Mouse (Mus musculus): Measurements from ENCODE around the gene Arfrp1. TPM values are rescaled to one million over a fixed set of nuclear protein-coding genes. Genes with fewer than 3 reads are reported as not detected.
A peak's percentile ranks its signal among the peaks of the same experiment; 100 is the strongest.

The Arfrp1 gene
- total RNA-seq, 1 experiment: 32.8 TPM

DNA sequence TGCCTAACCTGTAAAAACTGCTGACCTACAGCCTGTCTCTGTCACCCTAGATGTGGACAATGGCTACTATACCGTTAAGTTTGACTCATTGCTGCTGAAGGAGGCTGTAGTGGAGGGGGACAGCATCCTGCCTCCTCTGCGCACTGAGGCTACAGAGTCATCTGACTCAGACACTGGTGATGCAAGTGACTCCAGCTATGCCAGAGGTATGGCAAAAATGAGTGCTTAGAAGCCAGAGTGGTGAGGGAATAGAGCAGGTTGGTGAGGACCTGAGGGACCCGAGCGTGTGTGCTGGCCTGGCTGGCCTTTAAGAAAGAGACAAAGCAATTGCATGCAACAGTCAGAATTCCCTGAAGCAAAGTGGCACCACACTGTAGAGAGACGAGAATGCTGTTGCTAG lies 13.5 kb upstream of the Arfrp1 start:
- Histone ChIP-seq H3K36me3 (ENCODE audit: control insufficient read depth, insufficient read depth, low read length, poor library complexity, severe bottlenecking) (peaks cover 39% of the 10 kb centered on the region), H3K9ac (ENCODE audit: insufficient read depth, low read depth, low read length, poor library complexity, severe bottlenecking) (no peak overlapping the region), H3K27ac (ENCODE audit: insufficient read depth, low read depth, low read length, poor library complexity, severe bottlenecking) (no peak overlapping the region), H3K9me3 (ENCODE audit: control insufficient read depth, insufficient read depth, low read depth, low read length) (no peaks in the 10 kb centered on the region), H3K4me1 (ENCODE audit: control insufficient read depth in 2 of 2, insufficient read depth in 2 of 2, low read length in 2 of 2, poor library complexity in 1 of 2) (no peaks in the 10 kb centered on the region), H3K4me3 (ENCODE audit: insufficient read depth in 1 of 2, low read depth in 1 of 2, low read length in 2 of 2, poor library complexity in 1 of 2, severe bottlenecking in 1 of 2) (no peak overlapping the region)
- no peak for TF ChIP-seq ZC3H11A (IDR thresholded peaks at IDR 0.05; ENCODE audit: borderline replicate concordance, low read depth, low read length)
- TF ChIP-seq MAFK (IDR thresholded peaks at IDR 0.05; ENCODE audit: insufficient read depth, low read depth, low read length): no peak
- TF ChIP-seq CHD2 (IDR thresholded peaks at IDR 0.05; ENCODE audit: low read depth, low read length): no peak
- TF ChIP-seq ZNF384 (IDR thresholded peaks at IDR 0.05; ENCODE audit: low read depth, low read length): no peak
- in situ Hi-C loops (cut with MboI; ENCODE audit: low sequenced_read_pairs in 2 of 2, unreplicated experiment in 2 of 2): no loop called here
- no peak for DNase-seq (ENCODE audit: low read depth, low spot score)

DNA sequence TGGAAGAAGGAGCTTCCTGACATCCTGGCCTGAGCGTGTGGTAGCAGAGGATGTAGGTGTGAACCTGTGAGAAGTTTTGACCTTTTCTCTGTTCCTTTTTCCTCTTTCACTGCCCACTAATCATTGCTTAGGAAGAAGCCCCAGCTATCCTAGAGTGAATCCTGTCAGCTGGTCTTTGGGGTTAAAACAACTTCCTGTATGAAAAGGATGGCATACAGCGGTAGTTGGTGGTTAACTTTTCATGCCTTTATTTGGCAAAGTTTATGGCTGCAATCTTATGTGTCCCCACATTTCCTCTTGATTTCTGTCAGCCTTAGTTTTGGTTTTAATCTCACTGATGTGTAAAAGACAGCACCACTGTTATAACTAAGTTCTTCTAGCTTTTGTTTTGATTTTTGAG lies 12.0 kb upstream of the Arfrp1 start:
- Histone ChIP-seq H3K36me3 (ENCODE audit: control insufficient read depth, insufficient read depth, low read length, poor library complexity, severe bottlenecking) (peaks cover 27% of the 10 kb centered on the region), H3K9me3 (ENCODE audit: control insufficient read depth, insufficient read depth, low read depth, low read length) (no peaks in the 10 kb centered on the region), H3K4me3 (ENCODE audit: insufficient read depth in 1 of 2, low read depth in 1 of 2, low read length in 2 of 2, poor library complexity in 1 of 2, severe bottlenecking in 1 of 2) (no peak overlapping the region), H3K4me1 (ENCODE audit: control insufficient read depth in 2 of 2, insufficient read depth in 2 of 2, low read length in 2 of 2, poor library complexity in 1 of 2) (no peaks in the 10 kb centered on the region), H3K27ac (ENCODE audit: insufficient read depth, low read depth, low read length, poor library complexity, severe bottlenecking) (no peak overlapping the region), H3K9ac (ENCODE audit: insufficient read depth, low read depth, low read length, poor library complexity, severe bottlenecking) (no peak overlapping the region)
- TF ChIP-seq ZNF384 (IDR thresholded peaks at IDR 0.05; ENCODE audit: low read depth, low read length) (no peak), HCFC1 (IDR thresholded peaks at IDR 0.05; ENCODE audit: borderline replicate concordance, insufficient read depth, low read length) (no peak), MAFK (IDR thresholded peaks at IDR 0.05; ENCODE audit: insufficient read depth, low read depth, low read length) (no peak), CHD2 (IDR thresholded peaks at IDR 0.05; ENCODE audit: low read depth, low read length) (no peak), ZC3H11A (IDR thresholded peaks at IDR 0.05; ENCODE audit: borderline replicate concordance, low read depth, low read length) (no peak)
- DNase-seq (ENCODE audit: low read depth, low spot score): no peak
- in situ Hi-C loops (cut with MboI; ENCODE audit: low sequenced_read_pairs in 2 of 2, unreplicated experiment in 2 of 2): no loop called here

DNA sequence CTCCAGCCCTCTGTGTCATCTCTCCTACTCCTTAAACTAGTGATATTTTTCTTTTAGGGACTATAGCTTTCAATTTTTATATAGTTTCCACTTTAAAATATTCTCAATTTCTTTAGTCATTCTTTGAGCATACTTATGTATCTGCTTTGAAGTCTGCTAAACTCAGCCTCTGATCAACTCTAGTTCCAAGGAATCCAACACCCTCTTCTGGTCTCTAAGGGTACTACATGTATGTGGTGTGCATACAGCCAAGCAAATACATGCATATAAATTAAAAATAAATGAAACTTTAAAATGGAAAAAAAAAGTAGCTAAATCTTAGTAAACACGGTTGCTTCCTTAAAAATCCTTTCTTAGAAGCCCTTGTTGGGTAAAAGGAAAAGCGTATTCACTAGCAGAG lies 10.6 kb upstream of the Arfrp1 start:
- no peaks in the 10 kb centered on the region for H3K9me3 ChIP-seq (ENCODE audit: control insufficient read depth, insufficient read depth, low read depth, low read length)
- H3K4me1 ChIP-seq (ENCODE audit: control insufficient read depth in 2 of 2, insufficient read depth in 2 of 2, low read length in 2 of 2, poor library complexity in 1 of 2): no peaks in the 10 kb centered on the region
- no peak overlapping the region for H3K4me3 ChIP-seq (ENCODE audit: insufficient read depth in 1 of 2, low read depth in 1 of 2, low read length in 2 of 2, poor library complexity in 1 of 2, severe bottlenecking in 1 of 2)
- DNase-seq (ENCODE audit: low read depth, low spot score): peak; percentile 30
- no peak overlapping the region for H3K9ac ChIP-seq (ENCODE audit: insufficient read depth, low read depth, low read length, poor library complexity, severe bottlenecking)
- in situ Hi-C loops (cut with MboI; ENCODE audit: low sequenced_read_pairs in 2 of 2, unreplicated experiment in 2 of 2): no loop called here
- no peak overlapping the region for H3K27ac ChIP-seq (ENCODE audit: insufficient read depth, low read depth, low read length, poor library complexity, severe bottlenecking)
- H3K36me3 ChIP-seq (ENCODE audit: control insufficient read depth, insufficient read depth, low read length, poor library complexity, severe bottlenecking): peaks cover 23% of the 10 kb centered on the region
- TF ChIP-seq CHD2 (IDR thresholded peaks at IDR 0.05; ENCODE audit: low read depth, low read length) (no peak), MAFK (IDR thresholded peaks at IDR 0.05; ENCODE audit: insufficient read depth, low read depth, low read length) (no peak), ZC3H11A (IDR thresholded peaks at IDR 0.05; ENCODE audit: borderline replicate concordance, low read depth, low read length) (no peak), ZNF384 (IDR thresholded peaks at IDR 0.05; ENCODE audit: low read depth, low read length) (no peak), HCFC1 (IDR thresholded peaks at IDR 0.05; ENCODE audit: borderline replicate concordance, insufficient read depth, low read length) (no peak)

DNA sequence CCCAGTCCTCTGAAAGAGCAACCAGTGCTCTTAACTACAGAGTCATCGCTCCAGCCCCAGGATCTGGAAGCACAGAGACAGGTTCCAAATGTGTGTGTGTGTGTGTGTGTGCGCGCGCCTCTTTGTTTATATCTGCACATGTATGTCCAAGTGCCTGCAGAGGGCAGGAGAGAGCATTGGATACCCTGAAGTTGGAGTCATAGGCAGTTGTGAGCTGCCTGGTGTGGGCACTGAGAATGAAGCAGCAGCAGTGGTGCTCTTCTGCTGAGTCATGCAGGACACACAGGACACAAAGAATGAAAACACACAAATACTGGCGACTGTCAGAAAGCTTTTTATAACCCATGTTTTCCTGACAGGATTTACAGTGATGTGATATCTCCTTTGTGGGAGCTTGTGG lies 4.8 kb upstream of the Arfrp1 start:
- H3K4me3 ChIP-seq (ENCODE audit: insufficient read depth in 1 of 2, low read depth in 1 of 2, low read length in 2 of 2, poor library complexity in 1 of 2, severe bottlenecking in 1 of 2): no peak overlapping the region
- TF ChIP-seq HCFC1 (IDR thresholded peaks at IDR 0.05; ENCODE audit: borderline replicate concordance, insufficient read depth, low read length) (no peak), MAFK (IDR thresholded peaks at IDR 0.05; ENCODE audit: insufficient read depth, low read depth, low read length) (peak; percentile 87)
- H3K4me1 ChIP-seq (ENCODE audit: control insufficient read depth in 2 of 2, insufficient read depth in 2 of 2, low read length in 2 of 2, poor library complexity in 1 of 2): peaks cover 2% of the 10 kb centered on the region in 2 experiments; a peak in 1 of 4 replicates
- in situ Hi-C loops (cut with MboI; ENCODE audit: low sequenced_read_pairs in 2 of 2, unreplicated experiment in 2 of 2): no loop called here
- DNase-seq (ENCODE audit: low read depth, low spot score): peak; percentile 50
- peaks cover 2% of the 10 kb centered on the region; the same call in 1 of the 2 replicates for H3K36me3 ChIP-seq (ENCODE audit: control insufficient read depth, insufficient read depth, low read length, poor library complexity, severe bottlenecking)
- H3K27ac ChIP-seq (ENCODE audit: insufficient read depth, low read depth, low read length, poor library complexity, severe bottlenecking): no peak overlapping the region
- no peak overlapping the region for H3K9ac ChIP-seq (ENCODE audit: insufficient read depth, low read depth, low read length, poor library complexity, severe bottlenecking)
- no peaks in the 10 kb centered on the region for H3K9me3 ChIP-seq (ENCODE audit: control insufficient read depth, insufficient read depth, low read depth, low read length)

DNA sequence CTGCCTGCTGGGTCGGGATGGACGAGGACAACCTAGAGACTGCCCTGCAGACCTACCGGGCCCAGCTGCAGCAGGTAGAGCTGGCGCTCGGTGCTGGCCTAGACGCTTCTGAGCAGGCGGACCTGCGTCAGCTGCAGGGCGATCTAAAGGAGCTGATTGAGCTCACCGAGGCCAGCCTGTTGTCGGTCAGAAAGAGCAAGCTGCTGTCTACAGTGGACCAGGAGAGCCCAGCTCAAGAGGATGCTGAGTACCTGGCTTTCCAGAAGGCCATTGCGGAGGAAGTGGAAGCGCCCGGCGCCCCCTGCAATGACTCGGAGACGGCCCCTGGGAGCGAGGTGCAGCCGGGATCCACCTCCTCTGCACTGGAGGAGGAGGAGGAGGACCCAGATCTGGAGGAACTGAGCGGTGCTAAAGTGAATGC lies 461 bp upstream of the Arfrp1 start:
- DNase-seq (ENCODE audit: low read depth, low spot score): peak; percentile 13

More for the DNA sequence above, 461 bp upstream of the Arfrp1 start:
- TF ChIP-seq ZC3H11A (IDR thresholded peaks at IDR 0.05; ENCODE audit: borderline replicate concordance, low read depth, low read length): no peak
- no peak for TF ChIP-seq ZNF384 (IDR thresholded peaks at IDR 0.05; ENCODE audit: low read depth, low read length)
- TF ChIP-seq MAFK (IDR thresholded peaks at IDR 0.05; ENCODE audit: insufficient read depth, low read depth, low read length): no peak
- TF ChIP-seq HCFC1 (IDR thresholded peaks at IDR 0.05; ENCODE audit: borderline replicate concordance, insufficient read depth, low read length): no peak
- no peak for TF ChIP-seq CHD2 (IDR thresholded peaks at IDR 0.05; ENCODE audit: low read depth, low read length)
- Histone ChIP-seq H3K9me3 (ENCODE audit: control insufficient read depth, insufficient read depth, low read depth, low read length) (no peaks in the 10 kb centered on the region), H3K4me1 (ENCODE audit: control insufficient read depth in 2 of 2, insufficient read depth in 2 of 2, low read length in 2 of 2, poor library complexity in 1 of 2) (peaks cover 4% of the 10 kb centered on the region in 2 experiments; a peak in 1 of 4 replicates), H3K9ac (ENCODE audit: insufficient read depth, low read depth, low read length, poor library complexity, severe bottlenecking) (peak overlapping the region; percentile 96), H3K4me3 (ENCODE audit: insufficient read depth in 1 of 2, low read depth in 1 of 2, low read length in 2 of 2, poor library complexity in 1 of 2, severe bottlenecking in 1 of 2) (peak overlapping the region; percentile 91 to 98), H3K27ac (ENCODE audit: insufficient read depth, low read depth, low read length, poor library complexity, severe bottlenecking) (peak overlapping the region; percentile 45), H3K36me3 (ENCODE audit: control insufficient read depth, insufficient read depth, low read length, poor library complexity, severe bottlenecking) (peaks cover 9% of the 10 kb centered on the region)
- in situ Hi-C loops (cut with MboI; ENCODE audit: low sequenced_read_pairs in 2 of 2, unreplicated experiment in 2 of 2): no loop called here
